Mouse (Mus musculus) brain, adult 2 months (tissue): ENCODE data around the gene Nsun2.
"Not testable (repeated sequence)": the region's sequence is repeated elsewhere in the genome, so short reads cannot be mapped to it uniquely, and the experiment has no call there.

Experiments used
- DNase-seq: peaks from one replicate; pipeline ENCODE4 v3.0.0; 2011; ENCODE audit warnings: low read depth, low spot score

Gene Nsun2

GRCm38 (mm10) chr13:69633988-69634387 is 100.4 kb downstream of the Nsun2 start:
- DNase-seq: no peak

- DNase-seq: not testable (repeated sequence)
Measured at GRCm38 (mm10) chr13:69635836-69636235, 102.3 kb downstream of the Nsun2 start.

- no peak for DNase-seq
Measured at GRCm38 (mm10) chr13:69636375-69636774, 102.8 kb downstream of the Nsun2 start.

GRCm38 (mm10) chr13:69636816-69637215 is 103.3 kb downstream of the Nsun2 start:
- no peak for DNase-seq

GRCm38 (mm10) chr13:69637657-69638056 is 104.1 kb downstream of the Nsun2 start:
- no peak for DNase-seq

GRCm38 (mm10) chr13:69638108-69638626 is 104.6 kb downstream of the Nsun2 start:
- DNase-seq: no peak

- DNase-seq: no peak
Measured at GRCm38 (mm10) chr13:69639251-69639650, 105.7 kb downstream of the Nsun2 start.

- DNase-seq: no peak
Measured at GRCm38 (mm10) chr13:69640126-69640525, 106.6 kb downstream of the Nsun2 start.

- no peak for DNase-seq
Measured at GRCm38 (mm10) chr13:69640541-69640940, 107.0 kb downstream of the Nsun2 start.

- no peak for DNase-seq
Measured at GRCm38 (mm10) chr13:69641017-69641416, 107.5 kb downstream of the Nsun2 start.

- DNase-seq: no peak
Measured at GRCm38 (mm10) chr13:69642656-69643216, 109.2 kb downstream of the Nsun2 start.

- DNase-seq: no peak
Measured at GRCm38 (mm10) chr13:69643937-69644336, 110.4 kb downstream of the Nsun2 start.

GRCm38 (mm10) chr13:69644427-69645166 is 111.1 kb downstream of the Nsun2 start:
- peak; percentile 42 for DNase-seq

- DNase-seq: peak; percentile 58
Measured at GRCm38 (mm10) chr13:69645694-69646423, 112.3 kb downstream of the Nsun2 start.

- no peak for DNase-seq
Measured at GRCm38 (mm10) chr13:69646481-69646880, 112.9 kb downstream of the Nsun2 start.

GRCm38 (mm10) chr13:69654508-69654907 is 121.0 kb downstream of the Nsun2 start:
- no peak for DNase-seq

GRCm38 (mm10) chr13:69672121-69672520 is 138.6 kb downstream of the Nsun2 start:
- DNase-seq: no peak

GRCm38 (mm10) chr13:69672565-69672964 is 139.0 kb downstream of the Nsun2 start:
- no peak for DNase-seq

GRCm38 (mm10) chr13:69673197-69673920 is 139.8 kb downstream of the Nsun2 start:
- no peak for DNase-seq

- no peak for DNase-seq
Measured at GRCm38 (mm10) chr13:69673921-69674618, 140.5 kb downstream of the Nsun2 start.
